Mouse (Mus musculus): ENCODE measurements at regions not wholly inside any gene's neighbourhood (a gene's known extent, or its start where the extent isn't known, plus 50 kb on each side); places are given as distances from the start of the nearest gene placed in this dataset.

DNA sequence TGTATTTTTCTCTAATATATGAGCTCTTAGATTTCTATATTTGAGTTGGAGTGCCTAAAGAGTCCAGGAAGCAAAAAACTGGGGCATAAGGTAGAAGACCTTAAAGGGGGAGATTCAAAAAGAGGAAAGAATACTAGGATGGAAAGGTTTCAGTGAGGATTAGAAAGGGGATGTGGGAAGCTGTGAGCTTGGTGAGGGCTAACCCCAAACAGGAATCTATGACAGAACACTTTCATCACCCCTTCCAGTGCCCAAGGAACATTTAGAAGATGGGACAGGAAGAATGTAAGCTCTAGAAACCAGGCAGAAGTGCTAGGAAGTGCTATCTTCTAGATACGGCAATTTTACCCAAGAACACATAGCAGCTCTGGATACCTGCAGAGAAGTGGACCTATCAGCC lies 166.5 kb upstream of the Agr3 start:
- H3K27ac ChIP-seq = no peak overlapping the region
- no peak for DNase-seq (ENCODE audit: low spot score in 2 of 2)
- TF ChIP-seq CTCF (conservative IDR thresholded peaks at IDR 0.05) = no peak
- H3K4me3 ChIP-seq = no peak overlapping the region

DNA sequence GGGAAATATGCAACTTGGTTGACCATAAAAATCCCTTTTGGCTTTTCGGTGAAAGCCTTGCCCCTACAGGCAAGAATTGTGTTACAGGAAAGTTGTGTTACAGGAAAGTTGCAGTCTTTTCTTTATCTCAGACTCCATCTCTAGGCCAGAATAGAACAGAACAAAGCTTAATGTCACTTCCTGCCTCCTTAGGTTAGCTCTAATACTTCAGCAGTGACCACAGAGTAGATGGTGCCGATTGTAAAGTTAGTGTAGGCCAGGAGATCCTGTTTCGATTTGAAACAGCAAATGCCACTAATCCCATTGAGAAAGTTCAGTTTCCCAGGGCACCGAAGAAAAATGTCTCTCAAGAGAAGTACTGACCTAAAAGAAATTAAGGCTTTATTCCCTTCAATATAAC lies 170.3 kb upstream of the Agr3 start:
- H3K27ac ChIP-seq = no peak overlapping the region
- no peak overlapping the region for H3K4me3 ChIP-seq
- no peak for TF ChIP-seq CTCF (conservative IDR thresholded peaks at IDR 0.05)
- no peak for DNase-seq (ENCODE audit: low spot score in 2 of 2)

DNA sequence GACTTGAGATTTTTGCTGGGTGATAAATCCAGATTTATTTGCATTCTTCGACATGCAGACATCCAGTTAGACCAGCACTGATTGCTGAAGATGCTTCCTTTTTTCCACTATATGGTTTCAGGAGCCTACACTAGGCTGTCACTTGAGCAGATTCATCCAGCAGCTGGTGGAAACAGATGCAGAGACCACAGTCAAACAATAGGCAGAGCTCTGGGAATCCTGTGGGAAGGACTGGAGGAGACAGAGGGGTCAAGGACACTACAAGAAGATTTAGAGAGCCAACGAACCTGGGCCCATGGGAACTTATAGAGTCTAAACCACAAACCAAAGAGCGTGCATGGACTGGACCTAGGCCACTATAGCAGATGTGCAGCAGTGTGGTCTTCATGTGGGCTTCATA lies 177.4 kb upstream of the Agr3 start:
- no peak for TF ChIP-seq CTCF (conservative IDR thresholded peaks at IDR 0.05)
- no peak overlapping the region for H3K4me3 ChIP-seq
- no peak for DNase-seq (ENCODE audit: low spot score in 2 of 2)
- no peak overlapping the region for H3K27ac ChIP-seq

DNA sequence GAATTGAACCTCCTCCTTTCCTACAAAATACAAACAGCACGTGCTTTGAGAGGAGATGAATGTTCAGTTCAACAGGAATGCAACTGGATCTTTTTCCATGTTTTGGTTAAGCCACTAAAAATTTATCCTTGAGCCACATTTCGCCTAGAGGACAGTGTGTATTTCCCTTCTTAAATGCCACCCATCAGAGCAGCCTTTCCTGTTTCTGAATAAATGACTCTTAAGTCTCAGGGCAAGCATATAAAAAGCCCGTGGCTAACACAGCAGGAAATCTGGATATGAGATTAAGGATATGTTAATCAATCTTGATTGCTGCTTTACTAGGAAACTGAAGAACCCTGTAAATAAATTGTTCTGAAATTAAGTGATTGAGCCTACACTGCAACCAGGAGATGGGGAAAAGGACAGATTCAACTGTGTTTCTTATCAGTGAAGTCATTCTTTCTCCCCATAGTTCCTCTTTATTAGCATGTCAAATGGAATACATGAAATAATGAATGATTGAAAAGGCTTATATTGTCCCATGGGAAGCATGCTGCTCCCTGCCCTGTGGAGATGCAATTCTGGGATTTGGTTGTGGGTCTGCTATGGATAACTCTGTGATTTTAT lies 178.6 kb upstream of the Agr3 start:
- DNase-seq (ENCODE audit: low spot score in 2 of 2) = no peak
- no peak overlapping the region for H3K27ac ChIP-seq
- H3K4me3 ChIP-seq = no peak overlapping the region
- no peak for TF ChIP-seq CTCF (conservative IDR thresholded peaks at IDR 0.05)

DNA sequence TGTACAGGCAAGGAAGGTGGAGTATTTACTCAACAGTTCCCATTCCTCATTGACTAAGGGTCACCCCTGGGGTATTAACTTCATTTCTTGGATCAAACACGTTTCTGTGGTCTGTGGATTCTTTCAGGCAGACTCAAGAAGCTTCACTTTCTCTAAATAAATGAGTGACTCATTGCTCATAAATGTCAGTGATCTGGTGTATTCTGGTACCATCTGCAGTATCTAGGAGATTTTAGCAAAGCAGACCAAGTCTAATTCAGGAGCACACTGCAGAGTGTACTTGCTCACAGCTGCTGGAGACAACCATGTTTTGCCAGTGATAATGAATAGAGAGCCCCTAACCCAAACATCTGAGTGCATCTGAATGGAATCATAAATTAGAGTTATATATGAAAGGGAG lies 182.7 kb upstream of the Agr3 start:
- Histone ChIP-seq H3K27ac (no peak overlapping the region), H3K4me3 (no peak overlapping the region)
- no peak for TF ChIP-seq CTCF (conservative IDR thresholded peaks at IDR 0.05)
- no peak for DNase-seq (ENCODE audit: low spot score in 2 of 2)

DNA sequence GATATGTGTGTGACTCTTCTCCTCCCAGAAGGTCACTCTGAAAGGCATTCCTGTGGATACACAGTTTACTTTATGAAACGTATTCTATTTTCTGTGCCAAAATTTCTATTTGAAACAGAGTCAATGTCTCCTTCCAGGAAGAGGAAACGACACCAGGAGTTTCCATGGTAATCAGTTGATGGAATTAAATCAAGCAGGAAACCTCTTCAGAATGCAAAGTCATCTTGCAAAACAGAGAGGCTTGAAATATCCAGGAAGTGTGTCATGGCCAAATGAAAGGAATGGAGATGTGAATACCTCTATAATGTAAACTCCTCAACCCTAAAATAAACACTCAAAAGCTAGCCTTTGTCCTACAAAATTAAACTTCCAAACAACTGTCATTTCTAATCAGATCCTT lies 189.0 kb upstream of the Agr3 start:
- Histone ChIP-seq H3K27ac (peak overlapping the region; percentile 41; the same call in 1 of the 2 replicates), H3K4me3 (no peak overlapping the region)
- no peak for TF ChIP-seq CTCF (conservative IDR thresholded peaks at IDR 0.05)
- DNase-seq (ENCODE audit: low spot score in 2 of 2) = no peak

DNA sequence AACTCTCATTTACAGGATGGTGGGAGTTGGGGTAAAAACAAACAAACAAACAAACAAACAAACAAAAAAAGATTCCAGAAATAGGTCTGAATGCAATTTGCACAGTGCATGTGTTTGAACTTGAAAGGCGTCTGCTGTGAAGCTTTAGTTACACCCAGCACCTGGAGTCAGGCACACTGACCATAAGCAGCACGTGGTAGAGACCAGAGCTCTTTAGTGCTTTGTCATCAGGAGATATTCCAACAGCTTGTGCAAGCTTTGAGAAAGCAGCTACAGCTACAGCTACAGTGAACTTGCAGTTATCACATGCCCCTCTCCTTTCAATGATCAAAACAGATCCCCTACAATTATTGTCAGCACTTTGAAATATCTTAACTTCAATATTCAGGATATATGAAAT lies 190.4 kb upstream of the Agr3 start:
- DNase-seq (ENCODE audit: low spot score in 2 of 2) = no peak
- Histone ChIP-seq H3K27ac (no peak overlapping the region), H3K4me3 (no peak overlapping the region)
- no peak for TF ChIP-seq CTCF (conservative IDR thresholded peaks at IDR 0.05)

DNA sequence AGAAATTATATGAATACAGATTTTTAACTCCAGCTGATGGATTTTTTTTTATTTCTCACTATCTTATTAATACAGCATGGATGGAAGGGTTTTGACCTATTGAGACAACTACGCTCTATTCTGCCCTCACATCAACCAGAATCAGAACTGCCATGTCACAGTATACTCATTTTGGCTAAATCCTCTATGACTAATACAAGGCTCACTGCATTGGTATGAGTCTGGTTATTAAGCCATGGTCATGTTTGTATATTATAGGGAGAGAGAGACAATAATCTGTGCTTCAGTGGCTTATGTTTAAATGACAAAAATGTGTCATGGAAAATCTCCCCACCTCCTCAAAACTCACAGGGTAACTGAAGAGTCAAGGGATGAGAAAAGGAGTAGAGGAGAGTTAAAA lies 191.0 kb upstream of the Agr3 start:
- no peak for TF ChIP-seq CTCF (conservative IDR thresholded peaks at IDR 0.05)
- no peak overlapping the region for H3K27ac ChIP-seq
- no peak for DNase-seq (ENCODE audit: low spot score in 2 of 2)
- H3K4me3 ChIP-seq = no peak overlapping the region

DNA sequence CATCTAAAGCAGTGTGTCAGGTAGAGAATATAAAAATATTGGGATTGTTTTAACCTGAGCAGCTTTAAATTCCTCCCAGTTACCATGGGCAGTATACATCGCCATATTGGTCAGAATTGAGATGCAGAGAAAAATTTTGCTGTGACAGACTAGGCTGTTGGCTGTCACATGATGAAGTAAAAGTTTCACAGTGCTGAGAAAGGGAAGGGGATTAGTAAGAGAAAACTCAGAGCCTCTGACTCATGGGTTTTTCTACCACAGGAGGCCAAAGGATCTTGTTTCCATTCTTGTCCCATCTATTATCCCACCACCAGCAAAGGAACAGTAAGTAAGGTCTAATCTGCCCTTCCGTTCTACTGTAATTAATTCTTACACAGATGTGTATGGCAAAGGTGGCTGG lies 191.8 kb upstream of the Agr3 start:
- TF ChIP-seq CTCF (conservative IDR thresholded peaks at IDR 0.05) = no peak
- no peak for DNase-seq (ENCODE audit: low spot score in 2 of 2)
- Histone ChIP-seq H3K27ac (no peak overlapping the region), H3K4me3 (no peak overlapping the region)

DNA sequence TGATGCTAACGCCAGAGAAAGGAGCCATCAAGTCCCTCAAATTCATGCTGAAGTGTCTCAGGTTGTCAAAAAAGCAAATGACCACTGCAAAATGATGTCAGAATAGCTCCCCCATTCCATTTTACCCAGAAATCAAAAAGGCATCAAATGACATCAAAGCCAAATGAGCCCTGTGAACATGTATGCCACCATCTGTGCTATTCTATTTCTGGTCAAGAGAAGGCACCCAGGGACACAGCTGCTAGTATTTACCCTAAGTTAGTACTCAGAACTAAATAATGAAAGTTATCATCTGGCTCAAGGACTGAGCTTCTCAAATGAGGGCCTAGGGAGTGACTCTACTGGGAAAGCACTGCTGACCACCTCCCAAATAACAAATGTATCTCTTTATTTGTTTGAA lies 191.1 kb upstream of the Ahr start:
- no peak overlapping the region for H3K27ac ChIP-seq
- DNase-seq (ENCODE audit: low spot score in 2 of 2) = no peak
- no peak for TF ChIP-seq CTCF (conservative IDR thresholded peaks at IDR 0.05)
- H3K4me3 ChIP-seq = no peak overlapping the region

DNA sequence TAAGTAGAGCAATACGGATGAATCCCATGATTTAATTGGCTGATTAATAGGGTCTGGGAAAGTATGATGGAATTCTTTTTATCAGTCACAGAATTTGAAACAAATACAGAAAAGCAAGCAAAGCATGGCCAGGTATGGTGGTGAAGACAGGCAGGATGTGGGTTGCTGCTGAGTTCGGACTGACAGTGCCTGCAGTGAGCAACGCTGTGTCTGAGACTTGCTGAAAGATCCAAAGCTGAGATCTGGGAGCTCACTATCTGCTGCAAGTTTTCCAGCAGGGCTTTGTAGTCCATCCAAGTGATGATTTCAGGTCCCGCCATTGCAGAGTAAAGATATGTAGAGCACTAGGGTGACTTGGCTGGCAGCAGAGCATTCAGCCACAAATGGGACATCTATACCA lies 189.3 kb upstream of the Ahr start:
- H3K4me3 ChIP-seq = no peak overlapping the region
- no peak overlapping the region for H3K27ac ChIP-seq
- no peak for DNase-seq (ENCODE audit: low spot score in 2 of 2)
- TF ChIP-seq CTCF (conservative IDR thresholded peaks at IDR 0.05) = no peak

DNA sequence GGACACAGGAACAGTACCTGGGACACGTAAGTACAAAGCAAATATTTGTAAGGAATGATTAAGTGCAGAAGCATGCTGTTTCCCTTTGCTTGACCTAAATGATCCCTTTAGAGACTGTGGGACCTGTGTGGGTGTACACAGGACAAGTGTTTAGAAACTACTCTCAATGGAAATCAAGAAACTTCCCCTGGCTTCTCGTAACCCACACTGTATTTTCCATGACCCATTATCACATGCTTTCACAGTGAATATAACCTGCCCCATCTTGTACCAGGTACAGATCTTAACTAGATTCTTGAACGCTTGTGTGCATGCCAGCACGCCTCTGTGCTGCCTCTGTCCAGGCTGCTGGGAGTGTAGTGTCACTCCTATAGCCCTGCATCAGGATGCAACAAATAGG lies 177.8 kb upstream of the Ahr start:
- no peak overlapping the region for H3K4me3 ChIP-seq
- H3K27ac ChIP-seq = no peak overlapping the region
- no peak for TF ChIP-seq CTCF (conservative IDR thresholded peaks at IDR 0.05)
- no peak for DNase-seq (ENCODE audit: low spot score in 2 of 2)

DNA sequence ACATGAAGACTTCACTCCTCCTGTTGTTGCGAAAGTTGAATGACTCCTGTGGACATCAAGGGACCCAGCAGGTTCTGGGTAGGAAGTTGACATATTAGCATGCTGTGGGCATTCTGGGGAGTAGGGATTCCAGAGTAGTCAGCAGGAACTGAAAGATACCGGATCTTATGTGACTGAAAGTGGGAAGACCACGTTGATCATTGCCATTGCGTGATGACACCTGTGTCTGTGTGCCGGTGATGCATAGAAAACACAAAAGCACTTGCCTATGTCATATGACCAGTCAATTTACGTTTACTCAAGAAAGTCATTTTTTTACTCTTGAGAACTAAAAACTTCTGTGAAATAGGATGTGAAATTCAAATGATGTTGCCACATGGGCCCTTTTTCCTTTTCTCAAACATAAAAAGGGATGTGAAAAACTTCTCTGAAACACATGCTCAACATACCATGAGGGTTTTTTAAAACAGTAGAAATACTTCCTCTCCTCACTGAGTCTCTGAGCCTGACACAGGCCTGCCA lies 176.8 kb upstream of the Ahr start:
- H3K27ac ChIP-seq = no peak overlapping the region
- DNase-seq (ENCODE audit: low spot score in 2 of 2) = no peak
- no peak overlapping the region for H3K4me3 ChIP-seq
- TF ChIP-seq CTCF (conservative IDR thresholded peaks at IDR 0.05) = no peak

DNA sequence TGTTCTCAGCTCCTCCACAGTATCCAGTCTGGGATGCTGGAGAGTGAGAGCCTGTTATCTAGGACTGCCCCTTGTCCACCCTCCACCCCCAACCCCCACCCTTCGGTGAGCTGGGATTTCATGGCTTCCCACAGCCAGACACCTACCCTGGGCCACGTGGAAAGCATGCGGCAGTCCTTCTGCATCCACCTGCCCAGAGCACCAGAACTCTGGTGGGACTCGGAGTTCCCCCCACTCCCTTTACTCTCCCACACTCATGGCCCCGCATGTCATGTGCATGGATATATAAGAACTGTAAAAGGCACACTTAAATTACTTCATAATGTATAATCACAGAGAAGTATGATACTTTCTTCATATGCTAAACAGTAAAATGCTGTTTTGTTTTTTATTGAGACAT lies 175.5 kb upstream of the Ahr start:
- no peak for DNase-seq (ENCODE audit: low spot score in 2 of 2)
- TF ChIP-seq CTCF (conservative IDR thresholded peaks at IDR 0.05) = no peak
- Histone ChIP-seq H3K4me3 (no peak overlapping the region), H3K27ac (no peak overlapping the region)

DNA sequence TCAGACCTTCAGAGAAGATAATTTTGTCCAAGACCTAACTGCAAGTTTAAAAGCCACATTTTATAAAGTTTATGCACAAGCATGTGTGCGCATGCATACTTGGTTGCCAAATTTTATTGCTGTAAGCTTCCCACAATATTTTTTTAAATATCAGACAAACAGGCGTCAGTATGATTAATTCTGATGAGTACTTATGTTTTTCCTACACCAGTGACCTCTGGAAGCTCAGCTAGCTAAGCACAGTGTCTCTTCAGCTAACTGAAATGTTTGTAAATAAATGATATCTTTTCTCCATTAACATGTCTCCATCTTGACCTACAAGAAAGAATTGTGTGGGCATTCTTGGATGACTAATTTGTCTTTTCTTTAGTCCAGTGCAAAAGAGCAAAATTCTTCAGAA lies 168.6 kb upstream of the Ahr start:
- DNase-seq (ENCODE audit: low spot score in 2 of 2) = no peak
- TF ChIP-seq CTCF (conservative IDR thresholded peaks at IDR 0.05) = no peak
- Histone ChIP-seq H3K27ac (no peak overlapping the region), H3K4me3 (no peak overlapping the region)
